Mouse (Mus musculus) cortical plate, adult 2 months (tissue): ENCODE measurements at regions not wholly inside any gene's neighbourhood (a gene's known extent, or its start where the extent isn't known, plus 50 kb on each side); places are given as distances from the start of the nearest gene placed in this dataset.

Source experiments
- CTCF ChIP-seq: fragments of 200-500 bp; IDR thresholded peaks from 2 replicates; pipeline ENCODE4 v1.5.1; 2011; ENCODE audit warnings: mild to moderate bottlenecking, control low read depth, low read length; ENCODE audit not compliant: insufficient read depth; ENCODE audit errors: extremely low read depth
- POLR2A ChIP-seq: fragments of 200-500 bp; IDR thresholded peaks from 2 replicates; pipeline ENCODE4 v1.6.1; 2011; ENCODE audit warnings: mild to moderate bottlenecking, low read length, control low read depth; ENCODE audit not compliant: insufficient read depth; ENCODE audit errors: extremely low read depth

GRCm38 (mm10) chr6:51162208-51163082, 270.0 kb upstream of the Nfe2l3 start:
- no peak for TF ChIP-seq CTCF
- no peak for TF ChIP-seq POLR2A
